Mouse (Mus musculus): ENCODE data around the gene Tnip3.

The Tnip3 gene

DNA sequence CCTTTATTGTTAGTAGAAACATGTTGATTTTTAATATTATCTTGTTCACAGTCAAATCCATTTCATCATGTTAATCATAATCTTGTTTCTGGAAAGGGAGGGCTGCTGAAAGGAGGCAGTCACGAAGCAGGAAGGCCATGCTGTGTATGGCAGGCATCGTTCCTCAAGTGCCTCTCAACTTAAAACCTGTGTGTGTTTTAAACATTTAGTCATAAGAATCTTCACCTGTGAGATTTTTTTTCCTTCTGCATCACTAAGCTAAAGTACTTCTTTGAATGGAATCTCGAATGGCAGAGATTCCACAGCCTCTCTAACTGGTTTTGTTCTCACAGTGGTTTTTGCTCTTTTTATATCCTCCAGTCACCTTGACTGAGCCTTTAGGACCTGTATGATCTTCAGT is 121.3 kb downstream of the Tnip3 start:
- DNase-seq (ENCODE audit: low spot score in 2 of 2) = no peak

GRCm38 (mm10) chr6:65647731-65648130 is 122.6 kb downstream of the Tnip3 start:
- no peak for DNase-seq (ENCODE audit: low spot score in 2 of 2)

- DNase-seq (ENCODE audit: low spot score in 2 of 2) = no peak
These were observed 126.3 kb downstream of the Tnip3 start for GRCm38 (mm10) chr6:65651376-65651775.

- no peak for DNase-seq (ENCODE audit: low spot score in 2 of 2)
These were observed 136.2 kb downstream of the Tnip3 start for GRCm38 (mm10) chr6:65661272-65661671.

GRCm38 (mm10) chr6:65662050-65662449 is 136.9 kb downstream of the Tnip3 start:
- DNase-seq (ENCODE audit: low spot score in 2 of 2) = no peak

- DNase-seq (ENCODE audit: low spot score in 2 of 2) = no peak
These were observed 138.9 kb downstream of the Tnip3 start for GRCm38 (mm10) chr6:65663990-65664389.

- no peak for DNase-seq (ENCODE audit: low spot score in 2 of 2)
These were observed 141.2 kb downstream of the Tnip3 start for GRCm38 (mm10) chr6:65666295-65666694.

- no peak for DNase-seq (ENCODE audit: low spot score in 2 of 2)
These were observed 144.9 kb downstream of the Tnip3 start for GRCm38 (mm10) chr6:65669971-65670370.

GRCm38 (mm10) chr6:65670981-65671411 is 145.9 kb downstream of the Tnip3 start:
- DNase-seq (ENCODE audit: low spot score in 2 of 2) = no peak

GRCm38 (mm10) chr6:65671451-65671850 is 146.3 kb downstream of the Tnip3 start, which contains the start of gene Ndnf:
TSS of gene Ndnf (plus strand) at chr6:65671590.
- peak in 1 of 2 experiments; percentile 7 for DNase-seq (ENCODE audit: low spot score in 2 of 2)

DNA sequence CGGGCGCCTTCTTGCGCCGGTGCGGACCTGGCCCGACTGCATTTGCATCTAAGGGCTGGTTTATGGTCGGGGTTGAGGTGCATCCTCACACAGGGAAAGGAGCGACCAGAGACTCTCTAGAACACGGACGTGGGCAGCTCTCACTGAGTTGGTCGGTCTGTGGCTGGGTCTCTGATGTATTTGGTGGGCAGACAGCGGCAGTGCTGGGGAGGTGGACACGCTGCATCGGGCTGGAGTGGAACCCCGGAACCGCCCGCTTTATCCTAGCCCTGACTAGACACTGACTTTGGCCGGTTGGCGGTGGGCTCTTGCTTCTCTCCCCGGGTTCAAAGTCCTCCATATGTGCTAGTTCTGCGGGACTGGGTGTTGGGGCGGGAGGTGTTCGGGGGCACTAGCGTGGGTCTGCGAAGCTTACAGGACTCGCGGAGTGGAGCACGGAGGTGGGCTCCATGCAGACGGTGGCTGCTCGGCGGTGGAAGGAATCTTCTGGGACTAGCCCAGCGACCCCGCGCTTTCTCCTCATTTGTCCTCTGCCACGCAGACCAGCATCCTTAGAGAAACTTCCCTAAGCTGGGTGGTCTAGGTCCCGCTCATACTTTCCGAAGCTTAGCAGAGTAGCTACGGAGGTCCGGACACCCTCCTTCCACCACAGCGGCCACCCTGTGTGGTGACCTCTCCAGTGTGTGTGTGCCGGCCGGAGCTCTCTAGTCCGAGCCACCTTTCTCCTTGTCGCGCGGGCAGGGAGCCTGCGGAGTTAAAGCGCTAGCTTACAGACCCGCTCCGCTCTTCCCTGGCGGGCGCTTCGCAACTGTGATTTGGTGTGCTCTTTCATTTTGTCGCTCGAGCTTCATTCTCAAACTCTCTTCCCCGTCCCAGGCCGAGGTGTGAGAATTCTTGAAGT is 147.3 kb downstream of the Tnip3 start:
- DNase-seq (ENCODE audit: low spot score in 2 of 2) = no peak
